Mouse (Mus musculus): ENCODE results near the gene Ifitm10. TPM values are rescaled to one million over a fixed set of nuclear protein-coding genes. Genes with fewer than 3 reads are reported as not detected.

Gene Ifitm10
- 13.7 and 26.3 TPM in 2 replicates for polyA plus RNA-seq (2012; rRNA removed; ENCODE audit: low replicate concordance)

GRCm38 (mm10) chr7:142373641-142374412 is at the start of gene Ifitm10:
Gene Ifitm10, minus strand, starts transcription at chr7:142373753.

GRCm38 (mm10) chr7:142387419-142388148 is 14.0 kb upstream of the Ifitm10 start, which contains the start of gene Ctsd:
Gene Ctsd, minus strand, starts transcription at chr7:142388038.

GRCm38 (mm10) chr7:142382567-142382966 is 9.0 kb upstream of the Ifitm10 start, which contains the start of gene Gm49369:
Gene Gm49369, minus strand, starts transcription at chr7:142382667.

GRCm38 (mm10) chr7:142303249-142303648 is 70.3 kb downstream of the Ifitm10 start, which contains the start of gene Krtap5-4:
Gene Krtap5-4, plus strand, starts transcription at chr7:142303549.

GRCm38 (mm10) chr7:142297018-142297417 is 76.5 kb downstream of the Ifitm10 start, which contains the start of gene Krtap5-1:
Gene Krtap5-1, minus strand, starts transcription at chr7:142297118.

Other genes with a start within 250 kb of the Ifitm10 start
- not detected in 2 replicates for gene Gm39115, start 237.7 kb downstream of the Ifitm10 start, polyA plus RNA-seq (2012; rRNA removed; ENCODE audit: low replicate concordance)
- gene Gm45337, start 229.1 kb downstream of the Ifitm10 start, polyA plus RNA-seq (2012; rRNA removed; ENCODE audit: low replicate concordance): not detected in 2 replicates
- gene Gm29735, start 216.6 kb downstream of the Ifitm10 start, polyA plus RNA-seq (2012; rRNA removed; ENCODE audit: low replicate concordance): not detected in 2 replicates
- not detected in 2 replicates for gene Gm4553, start 208.0 kb downstream of the Ifitm10 start, polyA plus RNA-seq (2012; rRNA removed; ENCODE audit: low replicate concordance)
- gene Krtap5-2, start 197.7 kb downstream of the Ifitm10 start, polyA plus RNA-seq (2012; rRNA removed; ENCODE audit: low replicate concordance): not detected in 2 replicates
- not detected in 2 replicates for gene Gm10153, start 183.4 kb downstream of the Ifitm10 start, polyA plus RNA-seq (2012; rRNA removed; ENCODE audit: low replicate concordance)
- not detected in 2 replicates for gene Krtap5-3, start 172.4 kb downstream of the Ifitm10 start, polyA plus RNA-seq (2012; rRNA removed; ENCODE audit: low replicate concordance)
- not detected in 2 replicates for gene Gm7579, start 161.9 kb downstream of the Ifitm10 start, polyA plus RNA-seq (2012; rRNA removed; ENCODE audit: low replicate concordance)
- not detected in 2 replicates for gene Krtap5-5, start 143.8 kb downstream of the Ifitm10 start, polyA plus RNA-seq (2012; rRNA removed; ENCODE audit: low replicate concordance)
- gene Gm40460, start 132.7 kb downstream of the Ifitm10 start, polyA plus RNA-seq (2012; rRNA removed; ENCODE audit: low replicate concordance): not detected in 2 replicates
- gene Gm2431, start 115.4 kb downstream of the Ifitm10 start, polyA plus RNA-seq (2012; rRNA removed; ENCODE audit: low replicate concordance): not detected in 2 replicates
- not detected in 2 replicates for gene Gm4559, start 99.4 kb downstream of the Ifitm10 start, polyA plus RNA-seq (2012; rRNA removed; ENCODE audit: low replicate concordance)
- not detected in 2 replicates for gene Krtap5-1, start 76.6 kb downstream of the Ifitm10 start, polyA plus RNA-seq (2012; rRNA removed; ENCODE audit: low replicate concordance)
- not detected in 2 replicates for gene Krtap5-4, start 70.2 kb downstream of the Ifitm10 start, polyA plus RNA-seq (2012; rRNA removed; ENCODE audit: low replicate concordance)
- 0.76 TPM in 1 of 2 replicates, not detected in the other for gene Gm49369, start 8.9 kb upstream of the Ifitm10 start, polyA plus RNA-seq (2012; rRNA removed; ENCODE audit: low replicate concordance)
- gene Ctsd, start 14.3 kb upstream of the Ifitm10 start, polyA plus RNA-seq (2012; rRNA removed; ENCODE audit: low replicate concordance): 1,489 and 1,921 TPM in 2 replicates
- 2.3 and 4.5 TPM in 2 replicates for gene Syt8, start 61.1 kb upstream of the Ifitm10 start, polyA plus RNA-seq (2012; rRNA removed; ENCODE audit: low replicate concordance)
- 1.6 and 1,647 TPM in 2 replicates for gene Tnni2, start 68.1 kb upstream of the Ifitm10 start, polyA plus RNA-seq (2012; rRNA removed; ENCODE audit: low replicate concordance)
- 322 and 346 TPM in 2 replicates for gene Lsp1, start 87.1 kb upstream of the Ifitm10 start, polyA plus RNA-seq (2012; rRNA removed; ENCODE audit: low replicate concordance)
- 1.1 and 647 TPM in 2 replicates for gene Tnnt3, start 125.1 kb upstream of the Ifitm10 start, polyA plus RNA-seq (2012; rRNA removed; ENCODE audit: low replicate concordance)
- 13.1 and 21.3 TPM in 2 replicates for gene Mrpl23, start 158.9 kb upstream of the Ifitm10 start, polyA plus RNA-seq (2012; rRNA removed; ENCODE audit: low replicate concordance)